Mouse (Mus musculus): Measurements from ENCODE around the gene Ptpn4. TPM values are rescaled to one million over a fixed set of nuclear protein-coding genes. Genes with fewer than 3 reads are reported as not detected.
A peak's percentile ranks its signal among the peaks of the same experiment; 100 is the strongest.

Gene Ptpn4
- polyA plus RNA-seq, 1 experiment from 2014 or later: 4.1 TPM

GRCm38 (mm10) chr1:119794342-119794741, 43.1 kb downstream of the Ptpn4 start:
- no peak overlapping the region for H3K4me3 ChIP-seq
- 68% methylated on average over 1 of the region's 1 CpGs for WGBS (ENCODE audit: insufficient replicate concordance)
- H3K4me1 ChIP-seq: no peaks in the 10 kb centered on the region
- H3K4me2 ChIP-seq: no peak overlapping the region
- no peak overlapping the region for H3K27ac ChIP-seq
- no peak for ATAC-seq
- H3K9ac ChIP-seq: no peak overlapping the region
- H3K9me3 ChIP-seq (replicated peaks): no peaks in the 10 kb centered on the region
- no peaks in the 10 kb centered on the region for H3K36me3 ChIP-seq
- H3K27me3 ChIP-seq (replicated peaks): no peaks in the 10 kb centered on the region

GRCm38 (mm10) chr1:119790616-119791015, 46.8 kb downstream of the Ptpn4 start:
- no peaks in the 10 kb centered on the region for H3K27me3 ChIP-seq (replicated peaks)
- H3K27ac ChIP-seq: no peak overlapping the region
- no peaks in the 10 kb centered on the region for H3K36me3 ChIP-seq
- H3K4me2 ChIP-seq: no peak overlapping the region
- no peak overlapping the region for H3K4me3 ChIP-seq
- ATAC-seq: no peak
- 69% methylated on average over 1 of the region's 1 CpGs for WGBS (ENCODE audit: insufficient replicate concordance)
- H3K4me1 ChIP-seq: no peaks in the 10 kb centered on the region
- no peaks in the 10 kb centered on the region for H3K9me3 ChIP-seq (replicated peaks)
- no peak overlapping the region for H3K9ac ChIP-seq

- Histone ChIP-seq H3K4me2 (no peak overlapping the region), H3K27ac (no peak overlapping the region), H3K27me3 (replicated peaks) (no peaks in the 10 kb centered on the region), H3K9ac (no peak overlapping the region), H3K4me1 (no peaks in the 10 kb centered on the region), H3K4me3 (no peak overlapping the region), H3K9me3 (replicated peaks) (no peaks in the 10 kb centered on the region), H3K36me3 (no peaks in the 10 kb centered on the region)
- ATAC-seq: no peak
- 58% methylated on average over 2 of the region's 2 CpGs for WGBS (ENCODE audit: insufficient replicate concordance)
Observed at GRCm38 (mm10) chr1:119775915-119776314, 61.5 kb downstream of the Ptpn4 start.

- H3K36me3 ChIP-seq: peaks cover 20% of the 10 kb centered on the region
- no peak for ATAC-seq
- peaks cover 7% of the 10 kb centered on the region for H3K9me3 ChIP-seq (replicated peaks)
- no peak overlapping the region for H3K27ac ChIP-seq
- no peaks in the 10 kb centered on the region for H3K4me1 ChIP-seq
- no peaks in the 10 kb centered on the region for H3K27me3 ChIP-seq (replicated peaks)
- H3K4me2 ChIP-seq: no peak overlapping the region
- H3K4me3 ChIP-seq: no peak overlapping the region
- H3K9ac ChIP-seq: no peak overlapping the region
Observed at GRCm38 (mm10) chr1:119735692-119736091, 101.7 kb downstream of the Ptpn4 start.

GRCm38 (mm10) chr1:119734801-119735200, 102.6 kb downstream of the Ptpn4 start:
- Histone ChIP-seq H3K9me3 (replicated peaks) (peaks cover 3% of the 10 kb centered on the region), H3K27me3 (replicated peaks) (no peaks in the 10 kb centered on the region), H3K4me1 (no peaks in the 10 kb centered on the region), H3K36me3 (peaks cover 11% of the 10 kb centered on the region), H3K9ac (no peak overlapping the region), H3K27ac (no peak overlapping the region), H3K4me3 (no peak overlapping the region), H3K4me2 (no peak overlapping the region)
- no peak for ATAC-seq
- 81% methylated on average over 1 of the region's 1 CpGs for WGBS (ENCODE audit: insufficient replicate concordance)

GRCm38 (mm10) chr1:119731166-119731565, 106.2 kb downstream of the Ptpn4 start:
- Histone ChIP-seq H3K9ac (no peak overlapping the region), H3K9me3 (replicated peaks) (no peaks in the 10 kb centered on the region), H3K4me2 (no peak overlapping the region), H3K27me3 (replicated peaks) (no peaks in the 10 kb centered on the region), H3K36me3 (no peaks in the 10 kb centered on the region), H3K4me3 (no peak overlapping the region), H3K4me1 (no peaks in the 10 kb centered on the region), H3K27ac (no peak overlapping the region)
- ATAC-seq: no peak
- WGBS (ENCODE audit: insufficient replicate concordance): 72% methylated on average over 2 of the region's 2 CpGs

GRCm38 (mm10) chr1:119713017-119713416, 124.4 kb downstream of the Ptpn4 start:
- WGBS (ENCODE audit: insufficient replicate concordance): 77% methylated on average over 2 of the region's 2 CpGs
- peaks cover 2% of the 10 kb centered on the region; the same call in 1 of the 2 replicates for H3K36me3 ChIP-seq
- no peaks in the 10 kb centered on the region for H3K4me1 ChIP-seq
- ATAC-seq: no peak
- no peak overlapping the region for H3K9ac ChIP-seq
- no peak overlapping the region for H3K4me2 ChIP-seq
- H3K4me3 ChIP-seq: no peak overlapping the region
- no peaks in the 10 kb centered on the region for H3K27me3 ChIP-seq (replicated peaks)
- no peaks in the 10 kb centered on the region for H3K9me3 ChIP-seq (replicated peaks)
- H3K27ac ChIP-seq: no peak overlapping the region

GRCm38 (mm10) chr1:119706471-119707217, 130.8 kb downstream of the Ptpn4 start:
- Histone ChIP-seq H3K4me3 (no peak overlapping the region), H3K36me3 (peaks cover 7% of the 10 kb centered on the region), H3K27me3 (replicated peaks) (no peaks in the 10 kb centered on the region), H3K27ac (no peak overlapping the region), H3K9ac (no peak overlapping the region), H3K9me3 (replicated peaks) (no peaks in the 10 kb centered on the region), H3K4me1 (no peaks in the 10 kb centered on the region), H3K4me2 (no peak overlapping the region)
- no peak for ATAC-seq
- 82% methylated on average over 4 of the region's 4 CpGs for WGBS (ENCODE audit: insufficient replicate concordance)

- Histone ChIP-seq H3K4me1 (0 out of 2 replicates have a peak, but pooled peaks cover 3% of the 10 kb centered on the region), H3K9me3 (replicated peaks) (no peaks in the 10 kb centered on the region), H3K27ac (no peak overlapping the region), H3K27me3 (replicated peaks) (no peaks in the 10 kb centered on the region), H3K4me2 (no peak overlapping the region), H3K9ac (no peak overlapping the region), H3K4me3 (no peak overlapping the region), H3K36me3 (peaks cover 4% of the 10 kb centered on the region; the same call in 1 of the 2 replicates)
- 76% methylated on average over 1 of the region's 1 CpGs for WGBS (ENCODE audit: insufficient replicate concordance)
- no peak for ATAC-seq
Observed at GRCm38 (mm10) chr1:119696860-119697259, 140.6 kb downstream of the Ptpn4 start.

- ATAC-seq: peak; percentile 82
- 79% methylated on average over 3 of the region's 3 CpGs for WGBS (ENCODE audit: insufficient replicate concordance)
Observed at GRCm38 (mm10) chr1:119685773-119686558, 151.4 kb downstream of the Ptpn4 start.

GRCm38 (mm10) chr1:119681663-119682213, 155.7 kb downstream of the Ptpn4 start:
- H3K27ac ChIP-seq: no peak overlapping the region
- H3K4me3 ChIP-seq: no peak overlapping the region
- H3K9me3 ChIP-seq (replicated peaks): no peaks in the 10 kb centered on the region
- peaks cover 20% of the 10 kb centered on the region for H3K36me3 ChIP-seq
- ATAC-seq: no peak
- no peaks in the 10 kb centered on the region for H3K27me3 ChIP-seq (replicated peaks)
- H3K9ac ChIP-seq: no peak overlapping the region
- H3K4me2 ChIP-seq: no peak overlapping the region
- peaks cover 8% of the 10 kb centered on the region; the same call in 1 of the 2 replicates for H3K4me1 ChIP-seq
- 72% methylated on average over 2 of the region's 2 CpGs for WGBS (ENCODE audit: insufficient replicate concordance)

More at GRCm38 (mm10) chr1:119685773-119686558, 151.4 kb downstream of the Ptpn4 start:
- Histone ChIP-seq H3K9me3 (replicated peaks) (no peaks in the 10 kb centered on the region), H3K9ac (no peak overlapping the region), H3K4me2 (no peak overlapping the region), H3K4me1 (peaks cover 10% of the 10 kb centered on the region; the same call in 1 of the 2 replicates), H3K27ac (peak overlapping the region; percentile 60; the same call in 1 of the 2 replicates), H3K36me3 (peaks cover 11% of the 10 kb centered on the region), H3K27me3 (replicated peaks) (no peaks in the 10 kb centered on the region), H3K4me3 (no peak overlapping the region)

- Histone ChIP-seq H3K4me2 (no peak overlapping the region), H3K9me3 (replicated peaks) (no peaks in the 10 kb centered on the region), H3K4me1 (no peaks in the 10 kb centered on the region), H3K27ac (no peak overlapping the region), H3K9ac (no peak overlapping the region), H3K36me3 (peaks cover 15% of the 10 kb centered on the region; the same call in 1 of the 2 replicates), H3K27me3 (replicated peaks) (no peaks in the 10 kb centered on the region), H3K4me3 (no peak overlapping the region)
- 56% methylated on average over 1 of the region's 1 CpGs for WGBS (ENCODE audit: insufficient replicate concordance)
- peak; percentile 63; the same call in 1 of the 2 replicates for ATAC-seq
Observed at GRCm38 (mm10) chr1:119674984-119675383, 162.4 kb downstream of the Ptpn4 start.

Measured in liver, embryonic 12.5 days (tissue).